Mouse (Mus musculus): Measurements from ENCODE around the gene Gcdh. TPM values are rescaled to one million over a fixed set of nuclear protein-coding genes. Genes with fewer than 3 reads are reported as not detected.

Gene Gcdh
- total RNA-seq, 1 experiment from 2014 or later = 21.5 TPM

- ATAC-seq (ENCODE audit: extremely low read depth, insufficient number of reproducible peaks, low FRiP score, poor library complexity, severe bottlenecking) = no peak
Observed at GRCm38 (mm10) chr8:84888280-84888679, 5.4 kb downstream of the Gcdh start.

- no peak for ATAC-seq (ENCODE audit: extremely low read depth, insufficient number of reproducible peaks, low FRiP score, poor library complexity, severe bottlenecking)
Observed at GRCm38 (mm10) chr8:84884728-84885127, 9.0 kb downstream of the Gcdh start.

- ATAC-seq (ENCODE audit: extremely low read depth, insufficient number of reproducible peaks, low FRiP score, poor library complexity, severe bottlenecking) = no peak
Observed at GRCm38 (mm10) chr8:84878915-84879314, 14.8 kb downstream of the Gcdh start.

GRCm38 (mm10) chr8:84877297-84878035, 16.3 kb downstream of the Gcdh start:
- no peak for ATAC-seq (ENCODE audit: extremely low read depth, insufficient number of reproducible peaks, low FRiP score, poor library complexity, severe bottlenecking)

- no peak for ATAC-seq (ENCODE audit: extremely low read depth, insufficient number of reproducible peaks, low FRiP score, poor library complexity, severe bottlenecking)
Observed at GRCm38 (mm10) chr8:84874339-84874738, 19.4 kb downstream of the Gcdh start.

- no peak for ATAC-seq (ENCODE audit: extremely low read depth, insufficient number of reproducible peaks, low FRiP score, poor library complexity, severe bottlenecking)
Observed at GRCm38 (mm10) chr8:84873016-84873415, 20.7 kb downstream of the Gcdh start.

- peak; percentile 11; the same call in 1 of the 2 replicates for ATAC-seq (ENCODE audit: extremely low read depth, insufficient number of reproducible peaks, low FRiP score, poor library complexity, severe bottlenecking)
Observed at GRCm38 (mm10) chr8:84872309-84872965, 21.3 kb downstream of the Gcdh start.

- peak; percentile 57 for ATAC-seq (ENCODE audit: extremely low read depth, insufficient number of reproducible peaks, low FRiP score, poor library complexity, severe bottlenecking)
Observed at GRCm38 (mm10) chr8:84871376-84872308, 22.1 kb downstream of the Gcdh start, which contains the start of gene Syce2. TSS of gene Syce2 (plus strand) at chr8:84872111.

- ATAC-seq (ENCODE audit: extremely low read depth, insufficient number of reproducible peaks, low FRiP score, poor library complexity, severe bottlenecking) = peak; percentile 99
Observed at GRCm38 (mm10) chr8:84856864-84857441, 36.8 kb downstream of the Gcdh start, which contains the start of gene Farsa. TSS of gene Farsa (plus strand) at chr8:84856989.

- no peak for ATAC-seq (ENCODE audit: extremely low read depth, insufficient number of reproducible peaks, low FRiP score, poor library complexity, severe bottlenecking)
Observed at GRCm38 (mm10) chr8:84856434-84856833, 37.3 kb downstream of the Gcdh start.

- ATAC-seq (ENCODE audit: extremely low read depth, insufficient number of reproducible peaks, low FRiP score, poor library complexity, severe bottlenecking) = no peak
Observed at GRCm38 (mm10) chr8:84847684-84848435, 45.9 kb downstream of the Gcdh start.

- ATAC-seq (ENCODE audit: extremely low read depth, insufficient number of reproducible peaks, low FRiP score, poor library complexity, severe bottlenecking) = peak; percentile 95
Observed at GRCm38 (mm10) chr8:84846722-84847572, 46.8 kb downstream of the Gcdh start, which contains the start of gene Calr. TSS of gene Calr (minus strand) at chr8:84846934.

GRCm38 (mm10) chr8:84846094-84846721, 47.5 kb downstream of the Gcdh start:
- ATAC-seq (ENCODE audit: extremely low read depth, insufficient number of reproducible peaks, low FRiP score, poor library complexity, severe bottlenecking) = no peak

- no peak for ATAC-seq (ENCODE audit: extremely low read depth, insufficient number of reproducible peaks, low FRiP score, poor library complexity, severe bottlenecking)
Observed at GRCm38 (mm10) chr8:84845355-84846093, 48.2 kb downstream of the Gcdh start.

- ATAC-seq (ENCODE audit: extremely low read depth, insufficient number of reproducible peaks, low FRiP score, poor library complexity, severe bottlenecking) = no peak
Observed at GRCm38 (mm10) chr8:84844397-84845070, 49.2 kb downstream of the Gcdh start.

GRCm38 (mm10) chr8:84841514-84841913, 52.2 kb downstream of the Gcdh start:
- no peak for ATAC-seq (ENCODE audit: extremely low read depth, insufficient number of reproducible peaks, low FRiP score, poor library complexity, severe bottlenecking)

Measured in neutrophil, adult 5-6 weeks (primary cell).